Mouse (Mus musculus) brain, embryonic 18.5 days (tissue): ENCODE data around the gene Gm595.

Experiments used
- DNase-seq: peaks from one replicate; pipeline ENCODE4 v3.0.0-alpha.2; 2012; ENCODE audit warnings: low read depth, low spot score

Gm595 gene

DNA sequence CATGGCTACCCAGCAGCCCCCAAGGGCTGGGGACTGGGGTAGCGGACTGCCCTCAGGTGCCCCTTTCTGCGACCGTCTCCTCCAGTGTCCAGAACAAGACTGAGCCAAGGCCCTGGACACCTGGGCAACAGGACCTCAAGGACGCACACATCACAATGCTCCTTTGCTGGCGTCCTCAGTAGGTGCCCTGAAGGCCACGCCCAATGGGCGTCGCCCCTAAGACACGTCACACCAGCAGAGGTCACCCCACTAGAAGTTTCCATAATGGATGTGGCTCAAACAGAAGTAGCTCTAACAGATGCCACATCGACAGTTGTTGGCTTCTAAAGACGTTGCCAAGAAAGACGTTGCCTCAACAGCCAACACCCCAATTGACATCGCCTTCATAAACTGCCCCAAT, at the start of gene Gm595:
Gene Gm595, minus strand, starts transcription at position 101 of the 400 bp plus-strand sequence.
- no peak for DNase-seq

DNA sequence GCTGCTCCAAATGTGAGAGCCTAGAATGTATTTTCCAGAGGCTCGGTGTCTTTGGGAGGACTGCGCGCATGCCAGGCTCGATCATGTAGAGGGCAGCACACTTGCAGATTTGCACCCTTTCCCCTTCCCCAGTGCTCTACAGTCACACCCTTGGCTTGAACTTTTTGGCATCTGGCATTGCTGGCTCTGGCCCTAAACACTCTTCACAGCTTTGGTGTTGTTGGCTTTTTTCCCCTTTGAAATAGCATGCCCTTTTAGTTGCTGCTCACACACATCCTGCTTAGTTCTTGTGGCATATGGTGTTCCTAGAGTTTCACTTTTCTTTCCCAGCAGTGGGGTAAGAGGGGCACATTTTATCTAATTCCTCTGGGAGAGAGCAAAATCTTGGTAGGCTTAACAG, 30.9 kb upstream of the Gm595 start:
- DNase-seq = peak; percentile 4

DNA sequence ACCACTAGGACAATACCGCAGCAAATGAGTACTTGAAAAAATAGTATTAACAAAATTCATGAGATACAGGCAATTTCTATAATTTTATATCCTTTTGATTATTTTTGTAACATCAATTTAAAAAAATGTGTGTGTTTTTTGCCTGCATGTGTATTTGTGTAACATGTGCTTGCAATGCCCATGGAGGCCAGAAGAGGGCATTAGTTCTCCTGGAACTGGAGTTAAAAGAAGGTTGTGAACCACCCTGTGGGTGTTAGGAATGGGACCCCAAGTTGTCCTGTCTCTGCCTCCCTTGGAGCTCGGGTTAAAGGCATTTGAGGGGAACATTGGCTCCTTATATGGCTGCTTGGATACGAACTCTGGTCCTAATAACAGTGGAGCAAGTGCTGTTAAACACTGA, 26.2 kb upstream of the Gm595 start:
- no peak for DNase-seq

DNA sequence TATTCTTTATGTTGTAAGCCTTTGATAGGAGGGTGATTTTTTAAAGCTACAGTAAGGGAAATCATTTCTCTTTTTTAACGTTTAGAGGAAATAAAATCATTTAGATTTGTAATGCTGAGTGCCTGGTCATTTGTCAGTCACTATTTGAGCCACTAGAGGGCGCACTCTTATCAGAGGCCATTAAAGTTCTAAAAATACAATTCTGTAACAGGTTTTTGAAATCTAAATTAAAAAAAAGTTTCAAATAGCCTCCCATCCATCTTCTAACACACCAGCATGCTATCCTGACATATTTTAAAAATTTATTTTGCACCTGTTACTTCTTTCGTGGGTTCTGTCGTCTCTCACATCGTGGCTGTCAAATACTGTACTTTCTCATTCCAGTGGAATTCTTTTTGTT, 22.0 kb upstream of the Gm595 start:
- DNase-seq = no peak

DNA sequence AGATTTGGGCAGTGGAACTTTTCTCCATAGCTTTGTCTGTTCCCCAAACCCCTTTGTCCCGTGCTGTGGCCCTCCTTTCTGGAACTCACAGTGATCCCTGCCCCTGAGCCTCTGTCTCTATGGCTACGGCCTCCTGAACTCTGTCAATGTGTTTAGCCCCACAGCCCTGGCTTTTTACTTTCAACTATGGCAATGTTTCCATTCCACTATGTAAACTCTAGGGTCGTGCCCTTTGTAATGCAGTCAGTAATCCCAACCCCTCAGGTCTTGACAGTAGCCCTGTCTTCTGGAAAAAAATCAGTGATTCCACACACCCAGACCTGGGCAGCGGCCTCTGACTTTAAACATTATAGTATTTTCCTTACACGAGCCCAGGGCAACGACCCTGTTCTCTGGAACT, 19.3 kb upstream of the Gm595 start:
- DNase-seq = no peak

DNA sequence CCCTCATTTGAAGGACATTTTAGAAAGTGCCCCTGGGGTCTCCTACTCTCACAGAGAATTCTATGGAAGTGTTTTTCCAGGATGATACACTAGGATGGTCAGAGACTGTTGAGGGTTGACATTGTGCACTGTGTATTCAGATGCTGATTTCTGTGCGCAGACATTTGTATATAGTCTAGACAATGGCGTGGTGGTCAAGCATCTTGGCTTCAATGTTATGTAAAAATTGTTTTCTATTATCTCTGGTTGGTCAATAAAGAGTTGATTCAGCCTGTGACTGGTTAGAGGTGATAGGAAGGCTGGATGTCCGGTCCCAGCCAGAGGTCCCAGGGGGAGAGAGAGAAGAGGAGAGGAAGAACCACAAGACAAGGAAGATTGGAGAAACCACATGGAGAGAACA, 16.4 kb upstream of the Gm595 start:
- no peak for DNase-seq

DNA sequence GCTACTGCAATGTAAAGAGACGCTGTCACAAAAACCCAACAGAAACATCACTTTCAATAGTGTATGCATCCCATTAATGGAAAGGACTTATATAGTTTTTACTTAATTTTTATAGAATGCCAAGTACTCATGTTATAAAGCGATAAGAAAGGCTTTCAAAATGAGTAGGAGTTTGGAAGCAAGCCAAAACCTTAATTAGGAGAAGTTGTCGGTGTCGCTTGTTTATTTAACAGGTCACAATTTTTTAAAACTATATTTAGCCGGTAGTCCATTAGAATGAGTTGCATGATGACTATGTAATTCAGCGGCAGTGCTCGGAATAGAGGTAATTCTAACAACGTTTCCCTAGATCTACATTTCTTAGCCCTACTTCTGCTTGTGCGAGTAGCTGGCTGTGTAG, 12.7 kb upstream of the Gm595 start:
- no peak for DNase-seq

DNA sequence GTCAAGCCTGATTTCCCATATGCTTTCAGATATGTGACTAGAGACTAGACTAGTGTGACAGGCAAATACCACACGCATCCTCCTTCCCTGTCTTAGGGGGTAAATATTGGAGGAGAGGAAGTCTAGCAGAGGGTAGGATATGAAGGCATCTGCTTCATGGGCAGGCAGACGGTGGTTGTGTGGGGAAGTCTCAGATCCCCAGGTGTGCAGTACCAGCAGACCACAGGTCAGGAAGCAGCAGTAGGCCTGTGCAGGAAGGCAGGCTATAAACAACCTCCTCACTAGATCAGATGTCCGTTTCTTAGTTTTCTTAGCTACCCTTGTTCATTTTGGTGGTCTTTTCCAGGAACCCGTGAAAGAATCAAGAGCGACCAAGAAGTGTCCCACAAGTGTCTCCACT, 7.1 kb upstream of the Gm595 start:
- no peak for DNase-seq
